Mouse (Mus musculus) heart, postnatal 14 days (tissue): ENCODE measurements around the gene 1700017B05Rik. TPM values are rescaled to one million over a fixed set of nuclear protein-coding genes. Genes with fewer than 3 reads are reported as not detected.

Experiments
- DNase-seq, 2 experiments: peaks; one replicate each; pipeline ENCODE4 v3.0.0; 2021 to 2022
- intact Hi-C: fragments of 180-260 bp; cut with DNase I; formaldehyde crosslinking; loops from one replicate; pipeline ENCODE4 v1.15.1; 2025
- total RNA-seq, 2 experiments: library from RNA; stranded (reverse); gene quantifications; 2 replicates each; pipeline ENCODE4 v1.2.3; 2021

Gene 1700017B05Rik
- total RNA-seq, 2 experiments from 2014 or later, result 15.5 to 16.4 TPM

GRCm38 (mm10) chr9:57254061-57254460 is 8.4 kb downstream of the 1700017B05Rik start:
- intact Hi-C loops, result no loop called here
- no peak for DNase-seq

DNA sequence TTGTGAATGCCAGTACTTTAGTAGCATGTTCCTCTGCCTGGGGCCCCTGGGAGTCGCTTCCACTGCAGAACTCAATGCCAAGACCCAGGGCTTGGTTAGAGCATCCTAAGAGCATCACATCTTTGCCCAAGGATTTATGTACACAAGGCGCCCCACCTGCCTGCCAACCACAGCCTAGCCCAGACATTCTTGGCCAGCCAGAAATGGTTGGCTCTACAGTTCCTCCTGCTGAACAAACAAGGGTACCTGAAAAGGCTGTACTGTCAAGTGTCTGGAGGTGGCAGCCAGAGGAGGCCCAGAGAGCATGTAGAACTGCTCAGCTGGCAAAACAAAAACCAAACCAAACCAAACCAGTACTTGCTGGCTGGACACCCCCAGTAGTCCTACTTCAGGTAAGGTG is 11.3 kb downstream of the 1700017B05Rik start:
- intact Hi-C loops, result no loop called here
- DNase-seq, result no peak

DNA sequence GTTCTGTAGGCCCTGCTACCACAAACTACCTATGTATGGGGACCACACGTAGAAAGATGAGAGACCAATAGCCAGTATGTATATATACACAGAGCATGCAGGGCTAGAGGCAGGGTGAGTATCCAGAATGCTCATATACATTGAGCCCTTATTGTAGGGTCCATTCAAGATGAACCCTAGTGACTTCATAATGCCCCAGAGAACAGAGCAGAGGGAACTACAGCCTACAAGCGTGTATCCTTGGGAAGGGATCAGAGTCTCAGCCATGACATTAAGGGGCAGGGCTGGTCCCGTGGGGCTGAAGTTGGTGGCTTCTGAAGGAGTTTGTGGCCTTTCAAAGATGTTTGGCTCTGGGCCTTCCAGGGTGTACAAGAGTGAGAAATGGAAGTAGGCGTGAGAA is 12.4 kb downstream of the 1700017B05Rik start:
- intact Hi-C loops, result no loop called here
- no peak for DNase-seq

GRCm38 (mm10) chr9:57248030-57248942 is 14.1 kb downstream of the 1700017B05Rik start:
- no peak for DNase-seq

GRCm38 (mm10) chr9:57247201-57247671 is 15.2 kb downstream of the 1700017B05Rik start:
- DNase-seq, result no peak
- intact Hi-C loops, result no loop called here

More at GRCm38 (mm10) chr9:57248030-57248942, 14.1 kb downstream of the 1700017B05Rik start:
- intact Hi-C loops, result no loop called here

- no peak for DNase-seq
- intact Hi-C loops, result no loop called here
These were observed 15.9 kb downstream of the 1700017B05Rik start for GRCm38 (mm10) chr9:57246482-57246881.

DNA sequence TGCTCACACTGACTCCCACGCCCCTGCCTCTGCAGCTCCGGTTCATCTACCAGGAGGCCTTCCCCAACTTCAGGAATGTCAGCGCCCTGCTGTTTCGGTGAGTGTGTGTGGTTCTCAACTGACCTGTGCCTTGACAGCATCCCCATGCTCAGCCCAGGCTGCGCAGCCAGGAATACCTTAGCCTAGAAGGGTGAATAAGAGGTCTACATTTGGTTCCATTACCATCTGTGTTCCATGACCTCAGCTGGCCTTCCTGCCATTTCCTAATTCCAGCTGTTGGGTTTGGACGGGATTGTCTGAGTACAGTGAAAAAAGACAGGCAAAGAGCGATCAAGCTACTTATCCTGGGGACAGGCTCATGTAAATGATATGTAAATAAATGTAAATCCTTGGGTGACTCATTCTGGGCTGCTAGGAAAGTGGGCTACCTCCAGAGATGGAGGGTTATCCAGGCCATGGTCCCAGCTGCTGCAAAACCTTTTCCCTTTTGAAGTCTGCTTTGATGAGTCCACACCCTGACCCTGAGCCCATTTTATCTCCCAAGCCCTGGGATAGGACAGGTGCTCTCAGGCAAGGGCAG is 18.2 kb downstream of the 1700017B05Rik start:
- intact Hi-C loops, result no loop called here

DNA sequence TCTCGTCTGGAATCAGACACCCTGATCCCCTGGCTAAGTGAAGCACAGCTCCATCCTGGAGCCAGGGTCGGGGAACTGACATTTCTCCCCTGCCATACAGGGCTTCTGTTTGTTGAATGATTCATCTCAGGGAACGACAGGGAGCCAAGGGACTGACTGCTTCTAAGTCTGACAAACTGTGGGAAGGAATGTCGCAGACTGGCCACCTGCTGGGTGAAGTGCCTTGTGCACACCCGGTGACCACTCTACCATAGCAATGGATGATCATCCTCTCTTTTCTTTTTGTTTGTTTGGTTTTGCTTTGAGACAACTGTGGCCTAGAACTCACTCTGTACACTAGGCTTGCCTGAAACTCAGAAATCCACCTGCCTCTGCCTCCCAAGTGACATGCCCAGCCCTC is 19.5 kb downstream of the 1700017B05Rik start:
- intact Hi-C loops, result no loop called here

More for the DNA sequence above, 18.2 kb downstream of the 1700017B05Rik start:
- no peak for DNase-seq

DNA sequence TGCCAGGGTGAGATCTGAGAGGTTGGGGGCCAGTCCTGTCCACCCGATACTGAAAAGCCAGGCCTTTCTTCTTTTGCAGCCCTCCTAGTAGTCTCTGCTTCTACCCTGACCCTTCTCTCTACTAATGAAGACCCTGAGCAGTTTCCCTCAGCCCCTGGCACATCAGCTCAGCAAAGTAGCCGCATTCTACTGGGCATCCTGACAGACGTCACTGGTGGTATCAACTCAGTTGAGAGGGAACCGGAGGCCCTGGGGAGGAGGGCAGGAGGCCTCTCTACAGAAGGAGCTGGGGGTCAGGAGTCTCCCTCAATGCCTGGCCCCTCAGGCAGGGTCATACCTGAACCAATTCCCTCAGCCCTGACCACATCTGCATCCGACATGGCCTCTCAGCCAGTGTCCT is 21.3 kb downstream of the 1700017B05Rik start:
- DNase-seq, result no peak
- intact Hi-C loops, result no loop called here

More for the DNA sequence above, 19.5 kb downstream of the 1700017B05Rik start:
- no peak for DNase-seq

DNA sequence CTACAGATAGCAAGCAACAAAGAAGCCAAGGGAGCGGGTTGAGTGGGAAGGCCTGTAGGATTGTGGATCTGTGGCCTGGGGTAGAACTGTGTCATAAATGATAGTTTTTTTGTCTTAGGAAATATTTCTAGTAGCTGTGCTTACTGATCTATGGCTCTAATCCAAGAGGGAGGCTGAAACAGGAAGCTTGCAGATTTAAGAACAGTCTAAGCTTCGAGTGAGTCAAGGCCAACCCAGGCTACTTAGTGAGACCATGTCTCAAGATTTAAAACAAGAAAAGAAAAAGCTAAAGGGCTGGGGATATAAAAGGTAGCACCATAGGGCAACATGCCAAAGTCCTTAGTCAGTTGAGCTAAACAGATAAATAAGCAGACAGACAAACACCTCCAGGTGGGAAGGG is 24.2 kb downstream of the 1700017B05Rik start:
- no peak for DNase-seq
- intact Hi-C loops, result no loop called here

- intact Hi-C loops, result no loop called here
- DNase-seq, result no peak
These were observed 24.7 kb downstream of the 1700017B05Rik start for GRCm38 (mm10) chr9:57237705-57238104.

GRCm38 (mm10) chr9:57236256-57236655 is 26.2 kb downstream of the 1700017B05Rik start, which contains the start of gene Trcg1:
Trcg1 (plus strand) TSS chr9:57236556.
- intact Hi-C loops, result no loop called here
- DNase-seq, result no peak

- no peak for DNase-seq
- intact Hi-C loops, result no loop called here
These were observed 28.6 kb downstream of the 1700017B05Rik start for GRCm38 (mm10) chr9:57233767-57234166.

DNA sequence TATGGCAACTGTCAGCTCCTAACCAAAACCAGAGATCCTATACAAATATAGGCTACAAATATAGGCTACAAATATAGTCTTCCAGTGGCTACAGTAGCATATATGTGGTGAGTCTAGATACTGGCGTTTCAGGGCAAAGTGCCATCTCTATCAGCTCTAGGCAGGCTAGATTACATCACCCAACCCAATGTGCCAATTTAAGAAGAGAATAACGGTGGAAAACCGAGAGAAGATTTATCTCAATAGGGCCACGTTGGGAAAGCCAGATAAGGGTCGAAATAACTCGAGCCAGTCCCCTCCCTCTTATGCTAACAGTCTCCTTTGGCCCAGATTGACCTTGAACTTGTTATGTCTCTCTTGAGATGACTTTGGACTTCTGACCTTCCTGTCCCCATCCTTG is 29.3 kb downstream of the 1700017B05Rik start:
- intact Hi-C loops, result no loop called here
- DNase-seq, result no peak

- intact Hi-C loops, result no loop called here
- DNase-seq, result no peak
These were observed 30.0 kb downstream of the 1700017B05Rik start for GRCm38 (mm10) chr9:57232341-57232940.

DNA sequence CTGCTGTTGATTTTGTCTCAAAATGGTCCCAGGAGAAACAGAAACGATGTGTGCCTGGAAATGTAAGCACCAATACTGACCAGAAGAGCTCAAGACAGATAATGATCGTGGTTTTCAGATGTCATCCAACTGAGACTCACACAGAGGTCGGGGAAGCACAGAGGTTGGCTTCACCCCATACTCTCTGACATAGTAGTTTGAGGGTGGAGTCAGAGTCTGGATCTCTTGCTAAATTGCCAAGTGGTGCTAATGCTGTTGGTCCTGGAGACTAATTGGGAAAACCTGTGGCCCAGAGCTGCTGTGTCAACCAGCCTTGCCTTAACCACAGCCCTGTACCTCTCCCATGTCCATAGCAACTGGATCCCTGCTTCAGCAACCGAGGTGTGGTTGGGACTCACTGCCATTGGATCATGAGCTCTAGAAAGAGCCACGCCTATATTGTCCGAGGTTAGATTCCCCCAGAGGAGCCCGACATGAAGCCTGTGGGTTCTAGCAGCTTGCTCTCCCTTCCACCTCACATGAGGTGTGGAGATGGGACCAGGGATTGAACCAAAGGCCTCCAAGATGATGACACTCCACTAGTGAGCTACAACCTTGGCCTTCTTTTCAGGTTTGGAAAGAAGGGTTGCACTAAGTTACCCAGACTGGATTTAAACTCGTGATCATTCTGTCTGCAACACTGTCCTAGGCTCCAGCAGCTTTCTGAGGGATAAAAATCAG is 30.7 kb downstream of the 1700017B05Rik start:
- DNase-seq, result no peak
- intact Hi-C loops, result no loop called here

- intact Hi-C loops, result no loop called here
- no peak for DNase-seq
These were observed 32.1 kb downstream of the 1700017B05Rik start for GRCm38 (mm10) chr9:57230146-57230783.

DNA sequence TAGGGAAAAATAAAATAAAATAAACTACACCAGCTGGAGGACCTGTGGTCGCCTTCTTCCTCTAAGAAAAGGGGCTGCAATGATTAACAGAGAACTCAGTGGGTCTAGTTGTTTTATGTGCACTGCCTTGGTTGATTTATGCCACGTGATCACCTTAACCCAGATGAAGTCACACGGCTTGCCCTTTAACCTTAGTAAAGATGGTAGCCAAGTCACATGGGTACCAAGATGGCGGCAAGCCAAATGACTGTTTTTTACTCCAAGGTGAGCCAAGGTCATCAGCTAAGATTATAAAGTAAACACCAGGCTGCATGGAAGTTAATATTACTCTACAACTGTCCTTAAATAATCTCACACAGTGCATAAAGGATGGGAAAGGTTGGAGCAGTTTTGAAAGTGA is 32.7 kb downstream of the 1700017B05Rik start:
- intact Hi-C loops, result loop anchor here (10.0 kb wide), 1 partner anchor 175 kb away; no protein-coding TSS in a partner anchor
- DNase-seq, result no peak

GRCm38 (mm10) chr9:57228186-57228585 is 34.2 kb downstream of the 1700017B05Rik start:
- intact Hi-C loops, result loop anchor here (10.0 kb wide), 1 partner anchor 173 kb away; no protein-coding TSS in a partner anchor
- no peak for DNase-seq

GRCm38 (mm10) chr9:57227203-57227602 is 35.2 kb downstream of the 1700017B05Rik start:
- DNase-seq, result no peak
- intact Hi-C loops, result loop anchor here (10.0 kb wide), 1 partner anchor 172 kb away; no protein-coding TSS in a partner anchor
